Mouse (Mus musculus): ENCODE measurements at regions not wholly inside any gene's neighbourhood (a gene's known extent, or its start where the extent isn't known, plus 50 kb on each side); places are given as distances from the start of the nearest gene placed in this dataset.
A peak's percentile ranks its signal among the peaks of the same experiment; 100 is the strongest.

DNA sequence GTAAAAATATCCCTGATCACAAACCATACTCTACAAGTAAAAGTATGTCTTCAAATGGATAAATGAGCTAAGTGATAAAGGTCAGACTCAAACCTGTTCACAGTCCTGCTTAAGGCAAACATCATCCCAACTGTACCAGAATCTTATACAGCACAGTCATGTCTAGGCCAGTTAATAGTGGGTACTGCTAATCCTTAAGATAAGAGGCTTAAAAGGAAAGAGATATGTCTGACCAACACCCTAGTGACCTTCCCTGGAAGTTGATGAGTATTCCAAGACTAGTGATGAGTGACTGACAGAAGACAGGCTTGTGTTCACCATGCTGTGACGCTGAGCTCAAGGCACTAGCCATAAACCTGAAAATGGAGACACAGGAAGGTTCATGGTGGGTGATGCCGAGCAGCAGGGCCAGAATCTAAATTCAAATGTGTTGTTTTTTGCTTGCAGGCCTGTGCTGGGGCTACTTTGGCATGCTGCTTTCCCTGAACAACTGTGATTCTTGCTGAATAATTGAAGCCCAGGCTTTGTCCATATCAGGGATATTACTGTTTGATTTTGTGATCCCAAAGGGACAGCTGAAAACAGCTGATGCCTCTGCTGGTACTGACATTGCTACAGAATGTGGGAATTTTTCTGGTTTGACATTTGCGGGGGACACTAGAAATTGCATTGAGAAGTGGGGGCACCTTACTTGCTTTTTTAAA is 699.9 kb downstream of the 1700064H15Rik start:
- DNase-seq (ENCODE audit: extremely low spot score, low spot score), result no peak

DNA sequence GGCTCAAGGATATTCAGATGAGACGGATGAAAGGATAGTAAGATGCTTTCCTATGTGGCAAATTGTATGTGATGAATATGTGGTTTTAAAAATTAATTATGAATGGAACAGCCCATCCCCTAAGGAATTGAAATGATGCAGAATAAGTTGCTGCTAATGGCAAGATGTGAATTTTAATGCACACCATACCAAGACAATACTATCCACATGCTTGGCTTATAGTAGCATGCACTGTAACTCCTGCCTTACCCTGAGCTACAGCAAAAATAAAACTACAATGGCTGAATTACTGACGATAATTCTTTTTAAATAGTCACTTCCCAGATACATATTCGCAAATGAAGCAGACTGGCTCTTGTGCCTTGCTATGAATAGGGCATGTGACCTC is 699.4 kb downstream of the 1700064H15Rik start:
- no peak for DNase-seq (ENCODE audit: extremely low spot score, low spot score)

DNA sequence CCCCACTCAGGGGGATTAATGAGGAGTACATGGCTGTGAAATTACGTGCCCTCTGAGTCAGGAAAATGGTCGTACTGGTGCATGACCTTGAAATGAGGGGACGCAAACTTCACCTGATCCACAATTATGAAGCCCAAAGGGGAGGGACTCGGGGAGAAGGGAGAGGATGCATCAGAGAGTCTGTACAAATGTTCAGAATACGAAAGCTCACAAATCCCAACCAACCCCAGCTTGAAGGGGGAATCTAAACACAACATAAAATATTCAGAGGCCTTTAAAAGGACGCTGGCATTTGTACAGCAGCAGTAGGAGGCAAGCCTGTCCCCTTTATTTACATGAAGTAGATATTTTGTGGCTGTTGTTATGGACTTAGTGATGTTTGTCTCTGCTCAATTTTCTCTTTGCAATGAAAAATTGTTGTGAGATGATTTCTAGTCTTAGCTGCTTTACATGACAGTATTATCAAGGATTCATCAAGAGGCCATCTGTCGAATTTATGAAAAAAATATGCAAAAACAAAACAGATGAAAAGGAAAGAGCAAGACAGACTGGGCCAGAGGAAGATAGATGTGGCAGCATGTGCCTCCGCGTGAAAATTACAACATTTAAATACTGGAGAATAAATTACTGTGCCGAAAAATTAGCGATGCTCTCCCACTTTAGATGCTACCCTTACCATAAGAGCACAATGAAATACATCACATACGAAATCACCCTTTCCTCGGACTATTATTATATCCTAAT is 695.3 kb downstream of the 1700064H15Rik start:
- DNase-seq (ENCODE audit: extremely low spot score, low spot score), result no peak

- DNase-seq (ENCODE audit: extremely low spot score, low spot score), result no peak
These were observed 693.6 kb downstream of the 1700064H15Rik start for GRCm38 (mm10) chr3:18934891-18935290.

DNA sequence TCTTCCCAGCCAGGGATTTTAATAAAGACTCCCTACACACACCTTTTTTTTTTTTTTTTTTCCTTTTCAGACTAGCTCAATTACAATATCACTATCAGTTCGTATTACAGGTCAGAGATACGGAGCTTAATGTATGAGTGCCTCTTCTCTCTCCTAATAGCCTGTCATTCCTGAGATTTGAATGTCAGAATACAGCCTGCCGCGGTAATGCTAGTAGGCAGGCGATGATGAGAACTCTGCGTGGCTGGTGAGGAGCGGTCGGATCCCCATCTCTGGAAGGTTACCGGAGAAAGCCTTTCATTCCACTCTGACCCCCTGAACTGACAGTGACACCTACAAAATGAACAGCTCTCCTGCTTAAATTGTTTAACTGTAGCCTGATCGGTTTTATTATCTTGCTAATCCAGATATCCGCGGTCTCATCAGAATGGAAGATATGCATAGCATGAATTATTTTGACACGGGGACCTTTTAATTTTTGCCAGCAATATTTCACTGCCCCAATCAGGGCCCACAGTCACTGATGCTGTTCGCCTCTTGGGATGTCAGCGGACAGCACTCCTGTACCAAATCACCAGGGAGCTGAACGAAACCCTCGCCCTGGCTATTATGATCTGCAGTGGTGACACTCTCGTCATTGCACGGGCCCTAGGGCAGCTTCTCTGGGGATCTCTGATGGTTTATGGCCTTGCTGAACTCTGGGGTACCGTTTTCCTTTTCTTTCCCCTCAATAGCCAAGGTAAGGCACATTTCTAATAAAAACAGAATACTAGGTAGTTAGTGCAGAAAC is 690.9 kb downstream of the 1700064H15Rik start:
- DNase-seq (ENCODE audit: extremely low spot score, low spot score), result no peak

GRCm38 (mm10) chr3:18941301-18942177 is 686.9 kb downstream of the 1700064H15Rik start:
- DNase-seq (ENCODE audit: extremely low spot score, low spot score), result no peak

DNA sequence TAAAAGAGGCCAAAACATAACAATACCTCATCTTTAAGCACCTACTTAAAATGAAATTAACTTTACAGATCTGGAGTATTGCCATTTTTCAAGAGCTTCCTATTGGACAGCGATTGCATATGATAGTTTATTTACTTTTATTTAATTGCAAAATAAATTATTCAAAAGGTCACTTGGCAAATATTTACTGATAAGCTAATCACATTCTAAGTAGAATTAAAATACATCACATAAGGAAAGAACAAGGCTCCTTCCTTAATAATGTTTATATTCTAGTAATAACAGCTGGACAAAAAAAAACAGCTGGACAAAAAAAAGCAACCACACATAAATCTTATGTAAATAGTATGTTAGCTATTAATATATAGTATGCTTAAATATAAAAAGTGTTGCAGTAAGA is 668.1 kb downstream of the 1700064H15Rik start:
- no peak for DNase-seq (ENCODE audit: extremely low spot score, low spot score)

GRCm38 (mm10) chr3:18988662-18989061 is 639.8 kb downstream of the 1700064H15Rik start:
- DNase-seq (ENCODE audit: extremely low spot score, low spot score), result no peak

DNA sequence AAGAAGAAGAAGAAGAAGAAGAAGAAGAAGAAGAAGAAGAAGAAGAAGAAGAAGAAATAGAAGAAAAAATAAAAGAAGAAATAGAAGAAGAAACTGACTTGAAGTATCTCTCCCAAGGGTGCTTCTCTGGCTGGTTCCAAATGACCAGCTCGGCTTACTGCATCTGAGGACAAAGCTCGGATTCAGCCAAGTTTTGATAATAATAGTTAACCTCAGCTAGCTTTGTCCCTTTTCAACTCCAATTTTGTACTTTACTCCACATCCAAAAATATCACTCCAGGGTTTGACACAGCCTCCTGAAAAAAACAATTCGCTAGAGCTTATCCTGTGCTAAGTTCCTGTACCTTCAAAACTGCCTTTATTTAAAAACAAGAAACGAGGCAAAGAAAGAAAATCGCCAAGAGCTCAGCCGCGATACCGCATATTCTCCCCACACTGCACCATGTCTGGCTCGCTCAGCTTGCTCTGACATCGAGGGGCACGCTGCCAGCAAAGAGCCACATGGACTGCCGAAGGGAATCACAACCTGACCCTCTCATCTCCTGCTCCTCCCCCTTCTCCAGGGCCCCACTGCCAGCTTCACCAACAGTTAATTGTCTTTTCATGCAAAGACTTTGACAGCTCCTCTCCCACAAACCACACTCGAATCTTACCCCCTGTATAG is 638.8 kb downstream of the 1700064H15Rik start:
- no peak for DNase-seq (ENCODE audit: extremely low spot score, low spot score)

GRCm38 (mm10) chr3:19000179-19000578 is 628.3 kb downstream of the 1700064H15Rik start:
- DNase-seq (ENCODE audit: extremely low spot score, low spot score), result no peak

DNA sequence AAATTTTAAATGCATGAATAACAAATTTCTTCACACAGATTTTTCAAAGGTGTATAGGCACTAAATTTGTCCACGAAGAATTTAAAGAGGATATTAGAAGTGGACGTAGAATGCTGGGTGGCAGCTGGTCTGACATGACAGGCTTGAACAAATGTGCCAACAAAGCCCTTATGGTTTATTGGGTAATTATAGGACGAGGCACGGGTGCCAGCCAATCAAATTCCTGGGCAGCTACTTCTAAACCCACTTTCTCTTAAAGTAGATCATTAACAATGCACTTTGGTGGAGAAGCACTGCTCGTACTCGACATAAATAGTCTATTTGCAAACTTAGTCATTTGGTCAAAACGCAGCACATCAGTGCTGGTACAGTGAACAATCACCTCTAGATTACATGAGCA is 626.4 kb downstream of the 1700064H15Rik start:
- DNase-seq (ENCODE audit: extremely low spot score, low spot score), result no peak

GRCm38 (mm10) chr3:19004792-19005191 is 623.7 kb downstream of the 1700064H15Rik start:
- no peak for DNase-seq (ENCODE audit: extremely low spot score, low spot score)

DNA sequence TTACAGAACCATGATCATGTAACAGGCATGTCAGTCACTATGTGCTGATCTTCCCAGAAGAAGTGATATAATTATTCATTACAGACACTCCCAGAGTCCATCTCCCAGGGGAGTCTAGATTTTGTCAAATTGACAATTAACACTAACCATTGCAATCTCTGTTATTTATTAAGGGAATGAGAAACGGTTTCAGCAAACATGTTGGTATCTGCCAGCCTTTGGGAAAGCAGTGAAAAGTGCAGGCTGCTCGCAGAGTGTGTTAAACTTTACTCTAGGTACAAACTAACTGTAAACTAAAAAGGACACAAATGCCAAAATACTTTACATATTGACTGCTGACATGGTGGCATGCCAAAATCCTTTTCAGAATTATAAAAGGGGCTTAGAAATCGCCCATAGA is 583.9 kb downstream of the 1700064H15Rik start:
- DNase-seq (ENCODE audit: extremely low spot score, low spot score), result no peak

DNA sequence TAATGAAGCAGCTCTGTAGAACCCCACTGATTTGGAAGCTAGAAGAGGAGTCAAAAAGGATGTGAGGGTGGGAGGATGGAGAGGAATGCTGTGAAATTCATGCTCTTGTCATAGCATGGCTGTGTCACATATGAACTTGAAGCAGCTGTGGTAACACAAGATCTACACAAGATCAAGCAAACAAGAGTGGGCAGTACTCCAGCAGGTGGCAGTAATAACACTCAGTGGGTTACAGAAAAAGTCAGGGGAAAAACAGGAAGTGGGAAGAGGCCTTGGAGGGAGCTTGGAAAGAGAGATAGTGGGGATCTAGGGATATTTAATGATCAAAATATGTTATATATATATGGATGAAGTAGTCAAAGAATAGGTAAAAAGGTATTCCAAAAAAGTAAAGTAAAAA is 582.5 kb downstream of the 1700064H15Rik start:
- DNase-seq (ENCODE audit: extremely low spot score, low spot score), result no peak

- DNase-seq (ENCODE audit: extremely low spot score, low spot score), result no peak
These were observed 581.9 kb downstream of the 1700064H15Rik start for GRCm38 (mm10) chr3:19046610-19047009.

DNA sequence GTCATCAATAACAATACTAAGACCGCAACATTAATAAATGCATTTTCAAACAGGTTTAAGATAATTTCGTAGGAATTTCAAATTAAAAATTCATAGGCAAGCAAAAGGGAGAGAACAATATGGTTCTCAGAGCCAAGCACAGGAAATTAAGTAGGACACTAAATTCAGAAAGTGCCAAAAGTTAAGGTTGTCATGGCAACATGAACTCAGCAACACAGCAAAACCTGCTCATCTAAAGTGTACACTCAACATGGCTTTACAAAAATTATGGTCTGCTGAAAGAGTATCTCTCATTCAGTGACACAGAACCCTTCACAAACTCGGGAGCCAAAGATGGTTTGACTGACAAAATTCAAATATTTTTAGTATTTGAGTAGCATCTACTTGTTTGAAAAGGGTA is 572.5 kb downstream of the 1700064H15Rik start:
- DNase-seq (ENCODE audit: extremely low spot score, low spot score), result no peak

- no peak for DNase-seq (ENCODE audit: extremely low spot score, low spot score)
These were observed 571.9 kb downstream of the 1700064H15Rik start for GRCm38 (mm10) chr3:19056623-19057022.

- peak; percentile 32 for DNase-seq (ENCODE audit: extremely low spot score, low spot score)
These were observed 568.3 kb downstream of the 1700064H15Rik start for GRCm38 (mm10) chr3:19059906-19060870.

DNA sequence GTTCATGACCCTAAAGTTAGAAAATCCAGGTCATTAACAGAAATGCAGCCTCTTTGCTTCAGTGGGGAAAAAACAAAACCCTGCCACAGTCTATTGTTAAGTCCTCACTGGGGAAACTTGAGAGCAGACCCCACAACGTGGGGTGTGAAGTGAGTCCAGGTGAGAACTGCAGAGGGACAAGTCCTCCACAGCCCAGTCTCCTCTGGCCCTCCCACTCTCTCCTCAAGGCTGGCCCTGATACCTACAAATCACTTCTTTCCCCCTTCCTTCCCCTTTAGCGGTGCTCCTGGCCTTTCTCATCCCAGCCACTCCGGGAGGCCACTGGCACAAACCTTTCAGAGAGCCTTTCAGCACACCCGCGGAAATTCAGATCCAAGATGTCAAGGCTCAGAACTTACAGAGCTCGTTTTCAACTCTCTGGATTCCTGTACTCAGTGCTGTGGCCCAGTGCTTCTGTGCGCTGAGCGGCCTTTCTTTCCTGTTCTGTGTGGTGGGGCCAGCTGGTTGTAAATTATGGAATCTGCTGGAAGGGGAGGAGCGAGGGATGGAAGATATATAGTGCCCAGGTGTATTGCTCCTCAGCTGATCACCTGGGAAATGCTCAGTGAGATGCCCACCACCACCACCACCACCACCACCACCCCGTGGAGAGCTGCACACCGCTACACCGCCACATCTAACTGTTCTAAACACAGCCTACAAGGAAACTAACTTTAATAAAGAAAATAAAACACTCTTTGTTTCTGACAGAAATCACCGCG is 566.8 kb downstream of the 1700064H15Rik start:
- DNase-seq (ENCODE audit: extremely low spot score, low spot score), result peak; percentile 17
